ENCODE assay signal across 23 mouse cellular contexts in the genomic region with DNA sequence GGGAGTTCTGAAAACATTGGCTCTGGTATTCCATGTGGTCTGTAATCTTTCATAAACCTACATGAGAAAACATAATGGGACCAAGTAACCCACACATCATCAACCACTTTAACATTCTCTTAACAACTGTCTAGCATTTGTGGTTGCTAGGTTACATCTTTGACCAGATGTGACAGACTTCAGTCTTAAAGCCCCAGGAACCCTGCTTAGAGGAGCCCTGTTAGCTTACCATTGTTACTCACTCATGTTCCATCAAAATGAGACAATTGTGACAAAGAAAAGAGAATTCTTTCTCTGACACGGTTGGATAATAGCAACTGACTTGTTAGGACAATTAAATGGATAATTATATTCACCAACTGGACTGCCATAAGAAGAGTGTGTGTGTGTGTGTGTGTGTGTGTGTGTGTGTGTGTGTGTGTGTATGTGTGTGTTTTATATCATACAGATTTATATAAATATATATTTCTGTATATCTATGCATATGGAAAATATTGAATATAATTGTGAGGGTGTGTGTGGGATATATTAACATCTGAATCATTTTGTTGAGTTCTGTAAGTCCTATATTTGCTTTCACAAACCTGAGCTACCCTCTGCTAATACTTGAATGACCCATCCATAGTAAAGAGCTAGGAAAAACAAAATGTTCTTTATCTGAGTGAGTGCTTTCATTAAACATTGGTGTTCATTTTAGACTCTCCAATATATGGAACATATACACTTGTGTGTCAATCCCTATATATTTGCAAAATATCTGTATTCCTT.
DNase-seq lines count a peak whose midpoint lies in the region; ATAC-seq and TF ChIP-seq lines count a peak whose summit lies in the region.
"Had no signal": no experiment of that assay in that cellular context is flagged by ENCODE, and none has a peak within 500 bp of the region (broad histone marks: within the 10 kb centered on the region; RNA-seq: fewer than 3 reads in every experiment).

No protein-coding gene starts in this region.

- no peak for TF ChIP-seq POLR2A in brain, embryonic 14.5 days (IDR thresholded peaks at IDR 0.05; ENCODE audit: borderline replicate concordance, extremely low read depth, insufficient read depth, insufficient read length, poor library complexity, severe bottlenecking)

- DNase-seq in embryonic facial prominence, embryonic 11.5 days (ENCODE audit: low spot score) = peak; percentile 2
- no peak for DNase-seq in embryonic facial prominence, embryonic 10.5 days (ENCODE audit: low spot score)
- DNase-seq in hindbrain, postnatal 0 days (ENCODE audit: low spot score) = no peak
- peak; percentile 53 for DNase-seq in brain, embryonic 14.5 days (ENCODE audit: low read depth)
- DNase-seq in mesoderm, embryonic 11.5 days (ENCODE audit: low read depth, low spot score) = peak; percentile 17
- DNase-seq in thymus, postnatal 10 days (ENCODE audit: low spot score in 2 of 2) = no peak
- DNase-seq: adrenal gland, postnatal 10 days; cerebellum, adult 2 months; cerebellum, postnatal 25 days; heart, postnatal 4 days; layer of hippocampus, adult 9-11 months; liver, embryonic 13.5 days; lung, adult 2 months; lung, postnatal 14 days; thymus, postnatal 4 days had no signal

- no peaks in the 10 kb centered on the region for H3K36me3 ChIP-seq in embryonic facial prominence, embryonic 11.5 days (replicated peaks; ENCODE audit: control insufficient read depth, insufficient read depth, low read depth, low read length)
- H3K36me3 ChIP-seq in embryonic facial prominence, embryonic 10.5 days (replicated peaks) = no peaks in the 10 kb centered on the region
- no peaks in the 10 kb centered on the region for H3K36me3 ChIP-seq in hindbrain, embryonic 12.5 days
- H3K36me3 ChIP-seq in hindbrain, postnatal 0 days (ENCODE audit: insufficient read depth, low read length) = no peaks in the 10 kb centered on the region
- H3K36me3 ChIP-seq: embryonic facial prominence, embryonic 12.5 days; heart, embryonic 10.5 days; liver, embryonic 13.5 days; neural tube, embryonic 13.5 days; stomach, embryonic 15.5 days had no signal

- ATAC-seq in embryonic facial prominence, embryonic 11.5 days (replicated peaks; ENCODE audit: insufficient number of reproducible peaks, low FRiP score, low TSS enrichment, low read depth) = no peak; the same call in 1 of the 2 replicates
- peak; percentile 77 for ATAC-seq in hindbrain, embryonic 12.5 days (ENCODE audit: low FRiP score)
- ATAC-seq in hindbrain, postnatal 0 days = no peak
- ATAC-seq: intestine, postnatal 0 days had no signal

- H3K9me3 ChIP-seq in embryonic facial prominence, embryonic 11.5 days (replicated peaks; ENCODE audit: control insufficient read depth, low read length) = no peaks in the 10 kb centered on the region
- H3K9me3 ChIP-seq in embryonic facial prominence, embryonic 10.5 days = no peaks in the 10 kb centered on the region
- H3K9me3 ChIP-seq in hindbrain, embryonic 12.5 days (replicated peaks) = no peaks in the 10 kb centered on the region
- H3K9me3 ChIP-seq in hindbrain, postnatal 0 days (ENCODE audit: low read length) = no peaks in the 10 kb centered on the region
- H3K9me3 ChIP-seq: embryonic facial prominence, embryonic 12.5 days; heart, embryonic 10.5 days; liver, embryonic 13.5 days; neural tube, embryonic 13.5 days; stomach, embryonic 15.5 days had no signal

- no peak for TF ChIP-seq CTCF in hindbrain, postnatal 0 days (IDR thresholded peaks at IDR 0.05; ENCODE audit: low read depth)
- no peak for TF ChIP-seq CTCF in brain, embryonic 14.5 days (IDR thresholded peaks at IDR 0.05; ENCODE audit: borderline replicate concordance, extremely low read depth, insufficient read depth, insufficient read length)

- no peak overlapping the region for H3K9ac ChIP-seq in embryonic facial prominence, embryonic 11.5 days (replicated peaks; ENCODE audit: low read length)
- no peak overlapping the region for H3K9ac ChIP-seq in hindbrain, embryonic 12.5 days
- H3K9ac ChIP-seq in hindbrain, postnatal 0 days (replicated peaks; ENCODE audit: low read length) = no peak overlapping the region
- H3K9ac ChIP-seq: embryonic facial prominence, embryonic 12.5 days; liver, embryonic 13.5 days; neural tube, embryonic 13.5 days; stomach, embryonic 15.5 days had no signal

- WGBS in embryonic facial prominence, embryonic 11.5 days = 45% methylated on average over 1 of the region's 1 CpGs
- WGBS in embryonic facial prominence, embryonic 10.5 days = 40% methylated on average over 1 of the region's 1 CpGs
- 16% methylated on average over 1 of the region's 1 CpGs for WGBS in hindbrain, embryonic 12.5 days
- 5% methylated on average over 1 of the region's 1 CpGs for WGBS in hindbrain, postnatal 0 days

- no peak overlapping the region for H3K4me3 ChIP-seq in embryonic facial prominence, embryonic 11.5 days (ENCODE audit: low read depth, low read length)
- H3K4me3 ChIP-seq in embryonic facial prominence, embryonic 10.5 days = no peak overlapping the region
- no peak overlapping the region for H3K4me3 ChIP-seq in hindbrain, embryonic 12.5 days
- H3K4me3 ChIP-seq in hindbrain, postnatal 0 days (ENCODE audit: low read length) = no peak overlapping the region
- H3K4me3 ChIP-seq: embryonic facial prominence, embryonic 12.5 days; erythroblast, embryonic 14.5 days; heart, embryonic 10.5 days; liver, embryonic 13.5 days; neural tube, embryonic 13.5 days; stomach, embryonic 15.5 days had no signal

- no peaks in the 10 kb centered on the region for H3K4me1 ChIP-seq in embryonic facial prominence, embryonic 11.5 days (ENCODE audit: control insufficient read depth, insufficient read depth, low read length)
- no peaks in the 10 kb centered on the region for H3K4me1 ChIP-seq in embryonic facial prominence, embryonic 10.5 days
- H3K4me1 ChIP-seq in hindbrain, embryonic 12.5 days = no peaks in the 10 kb centered on the region
- no peaks in the 10 kb centered on the region for H3K4me1 ChIP-seq in hindbrain, postnatal 0 days (ENCODE audit: insufficient read depth, low read length)
- H3K4me1 ChIP-seq: embryonic facial prominence, embryonic 12.5 days; heart, embryonic 10.5 days; liver, embryonic 13.5 days; neural tube, embryonic 13.5 days; stomach, embryonic 15.5 days had no signal

- H3K27ac ChIP-seq in embryonic facial prominence, embryonic 11.5 days (replicated peaks; ENCODE audit: low read depth, low read length) = no peak overlapping the region
- H3K27ac ChIP-seq in embryonic facial prominence, embryonic 10.5 days (replicated peaks) = no peak overlapping the region
- no peak overlapping the region for H3K27ac ChIP-seq in hindbrain, embryonic 12.5 days
- H3K27ac ChIP-seq in hindbrain, postnatal 0 days = no peak overlapping the region
- H3K27ac ChIP-seq: embryonic facial prominence, embryonic 12.5 days; heart, embryonic 10.5 days; kidney, postnatal 0 days; liver, embryonic 13.5 days; neural tube, embryonic 13.5 days; stomach, embryonic 15.5 days had no signal

- H3K4me2 ChIP-seq in embryonic facial prominence, embryonic 11.5 days (ENCODE audit: low read depth, low read length) = no peak overlapping the region
- no peak overlapping the region for H3K4me2 ChIP-seq in hindbrain, embryonic 12.5 days (replicated peaks)
- H3K4me2 ChIP-seq in hindbrain, postnatal 0 days (ENCODE audit: low read depth, low read length) = no peak overlapping the region
- H3K4me2 ChIP-seq: embryonic facial prominence, embryonic 12.5 days; liver, embryonic 13.5 days; neural tube, embryonic 13.5 days; stomach, embryonic 15.5 days had no signal

- no peaks in the 10 kb centered on the region for H3K27me3 ChIP-seq in embryonic facial prominence, embryonic 11.5 days (ENCODE audit: control insufficient read depth, insufficient read depth, low read length)
- no peaks in the 10 kb centered on the region for H3K27me3 ChIP-seq in embryonic facial prominence, embryonic 10.5 days (replicated peaks; ENCODE audit: low read depth, poor library complexity, severe bottlenecking)
- no peaks in the 10 kb centered on the region for H3K27me3 ChIP-seq in hindbrain, embryonic 12.5 days
- H3K27me3 ChIP-seq in hindbrain, postnatal 0 days (ENCODE audit: insufficient read depth, low read length) = no peaks in the 10 kb centered on the region
- H3K27me3 ChIP-seq: embryonic facial prominence, embryonic 12.5 days; liver, embryonic 13.5 days; neural tube, embryonic 13.5 days; stomach, embryonic 15.5 days had no signal

Comparison
In these comparisons a context has a peak if more than half of its experiments do, and no peak if none do; other contexts are left out.
1. DNase-seq: peak in embryonic facial prominence, embryonic 11.5 days (single experiment), brain, embryonic 14.5 days (single experiment) and mesoderm, embryonic 11.5 days (single experiment); none in embryonic facial prominence, embryonic 10.5 days (single experiment), hindbrain, postnatal 0 days (single experiment) and thymus, postnatal 10 days (0 of 2).